In genomic region chr3:125827256-125827655, GRCm38 (mm10) we compare ENCODE assay signal across 15 mouse cellular contexts.
DNase-seq lines count a peak whose midpoint lies in the region; TF ChIP-seq lines count a peak whose summit lies in the region.
"Had no signal": no experiment of that assay in that cellular context is flagged by ENCODE, and none has a peak within 500 bp of the region (broad histone marks: within the 10 kb centered on the region; RNA-seq: fewer than 3 reads in every experiment).

No protein-coding gene starts in this region.

- TF ChIP-seq POLR2A in heart, adult 2 months (IDR thresholded peaks at IDR 0.05; ENCODE audit: insufficient read depth, low read depth, low read length): no peak

- H3K4me3 ChIP-seq in heart, adult 2 months: no peak overlapping the region
- no peak overlapping the region for H3K4me3 ChIP-seq in C2C12 (ENCODE audit: insufficient read depth, poor library complexity, severe bottlenecking)
- no peak overlapping the region; the same call in 1 of the 2 replicates for H3K4me3 ChIP-seq in gastrocnemius, adult 2 months
- H3K4me3 ChIP-seq: embryonic facial prominence, embryonic 15.5 days; forebrain, embryonic 12.5 days; limb, embryonic 12.5 days; liver, embryonic 15.5 days; midbrain, embryonic 10.5 days had no signal

- peak; percentile 5 for DNase-seq in adrenal gland, postnatal 14 days
- no peak for DNase-seq in adrenal gland, adult 2 months
- DNase-seq in heart, adult 2 months: peak; percentile 5 to 16
- no peak for DNase-seq in heart, postnatal 4 days
- peak; percentile 61 for DNase-seq in gastrocnemius, adult 2 months
- DNase-seq in ovary, postnatal 10 days (ENCODE audit: low spot score): no peak
- no peak for DNase-seq in spleen, postnatal 10 days (ENCODE audit: low spot score in 2 of 2)
- DNase-seq: kidney, adult 8-10 months; lung, postnatal 36 days had no signal

- no peak overlapping the region for H3K27ac ChIP-seq in heart, adult 2 months
- no peak overlapping the region for H3K27ac ChIP-seq in gastrocnemius, adult 2 months
- H3K27ac ChIP-seq: embryonic facial prominence, embryonic 15.5 days; forebrain, embryonic 12.5 days; limb, embryonic 12.5 days; liver, embryonic 15.5 days; midbrain, embryonic 10.5 days had no signal

- no peak overlapping the region for H3ac ChIP-seq in C2C12 (ENCODE audit: control insufficient read depth, insufficient read length, low read depth)

- H3K79me2 ChIP-seq in heart, adult 2 months (replicated peaks; ENCODE audit: control insufficient read depth, insufficient read depth, low read length): no peaks in the 10 kb centered on the region
- no peaks in the 10 kb centered on the region for H3K79me2 ChIP-seq in C2C12 (ENCODE audit: control insufficient read depth, insufficient read depth)

- no peaks in the 10 kb centered on the region for H3K36me3 ChIP-seq in heart, adult 2 months (ENCODE audit: control insufficient read depth, insufficient read depth, low read length)
- H3K36me3 ChIP-seq in C2C12 (ENCODE audit: control insufficient read depth, insufficient read depth): no peaks in the 10 kb centered on the region
- H3K36me3 ChIP-seq: embryonic facial prominence, embryonic 15.5 days; forebrain, embryonic 12.5 days; limb, embryonic 12.5 days; liver, embryonic 15.5 days; midbrain, embryonic 10.5 days had no signal

- intact Hi-C loops in heart, adult 2 months (cut with DNase I): no loop called here
- intact Hi-C loops in gastrocnemius, adult 2 months (cut with DNase I): no loop called here

- WGBS in heart, adult 2 months: 57% methylated on average over 4 of the region's 4 CpGs

- no peaks in the 10 kb centered on the region for H3K79me3 ChIP-seq in C2C12 (ENCODE audit: low read depth)

- H3K4me1 ChIP-seq in heart, adult 2 months (ENCODE audit: control insufficient read depth, insufficient read depth, low read length): no peaks in the 10 kb centered on the region
- H3K4me1 ChIP-seq: embryonic facial prominence, embryonic 15.5 days; forebrain, embryonic 12.5 days; limb, embryonic 12.5 days; liver, embryonic 15.5 days; midbrain, embryonic 10.5 days had no signal

- TF ChIP-seq EP300 in heart, adult 2 months (IDR thresholded peaks at IDR 0.05; ENCODE audit: insufficient read depth, low read depth, low read length): no peak

- no peaks in the 10 kb centered on the region for H3K27me3 ChIP-seq in heart, adult 2 months (ENCODE audit: control insufficient read depth, insufficient read depth, low read length)
- no peaks in the 10 kb centered on the region for H3K27me3 ChIP-seq in C2C12 (ENCODE audit: control insufficient read depth, insufficient read depth, insufficient read length)
- H3K27me3 ChIP-seq: embryonic facial prominence, embryonic 15.5 days; forebrain, embryonic 12.5 days; limb, embryonic 12.5 days; liver, embryonic 15.5 days had no signal

- no peak overlapping the region for H3K9ac ChIP-seq in heart, adult 2 months (ENCODE audit: low read depth, low read length)
- H3K9ac ChIP-seq: embryonic facial prominence, embryonic 15.5 days; forebrain, embryonic 12.5 days; limb, embryonic 12.5 days; liver, embryonic 15.5 days had no signal

- TF ChIP-seq CTCF in heart, adult 2 months (IDR thresholded peaks at IDR 0.05): no peak
- TF ChIP-seq CTCF in C2C12 (IDR thresholded peaks at IDR 0.05; ENCODE audit: control insufficient read depth, insufficient read depth, insufficient read length): no peak
- TF ChIP-seq CTCF in gastrocnemius, adult 2 months (IDR thresholded peaks at IDR 0.05): no peak

TF ChIP-seq in C2C12, 6 proteins besides CTCF, POLR2A, EP300 and RAD21:
- TF ChIP-seq MYOG (IDR thresholded peaks at IDR 0.05; ENCODE audit: control insufficient read depth, extremely low read depth, insufficient read length) (no peak), MYOD1 (IDR thresholded peaks at IDR 0.05; ENCODE audit: control insufficient read depth, insufficient read length, low read depth) (peak; percentile 73), USF1 (IDR thresholded peaks at IDR 0.05; ENCODE audit: low read depth) (no peak), CEBPB (IDR thresholded peaks at IDR 0.05; ENCODE audit: low read depth) (no peak), FOSL1 (IDR thresholded peaks at IDR 0.05; ENCODE audit: insufficient read depth, low read length, poor library complexity, severe bottlenecking) (no peak), MAX (IDR thresholded peaks at IDR 0.05) (no peak)

Comparison
In these comparisons a context has a peak if more than half of its experiments do, and no peak if none do; other contexts are left out.
1. DNase-seq: peak in adrenal gland, postnatal 14 days (single experiment), heart, adult 2 months (2 of 2) and gastrocnemius, adult 2 months (single experiment); none in adrenal gland, adult 2 months (single experiment), heart, postnatal 4 days (single experiment), ovary, postnatal 10 days (single experiment) and spleen, postnatal 10 days (0 of 2).